Mouse (Mus musculus) CD4-positive, CD25-positive, alpha-beta regulatory T cell, adult 9 weeks (primary cell): ENCODE measurements around the gene Dtx4. TPM values are rescaled to one million over a fixed set of nuclear protein-coding genes. Genes with fewer than 3 reads are reported as not detected.

Experiments used
- polyA plus RNA-seq: library from polyadenylated mRNA; unstranded; fragments of 100-300 nt; shearing (Covaris generic); gene quantifications from one replicate; pipeline ENCODE4 v1.2.1, GENCODE M21; 2017

Dtx4 gene
- 6.2 TPM for polyA plus RNA-seq

DNA sequence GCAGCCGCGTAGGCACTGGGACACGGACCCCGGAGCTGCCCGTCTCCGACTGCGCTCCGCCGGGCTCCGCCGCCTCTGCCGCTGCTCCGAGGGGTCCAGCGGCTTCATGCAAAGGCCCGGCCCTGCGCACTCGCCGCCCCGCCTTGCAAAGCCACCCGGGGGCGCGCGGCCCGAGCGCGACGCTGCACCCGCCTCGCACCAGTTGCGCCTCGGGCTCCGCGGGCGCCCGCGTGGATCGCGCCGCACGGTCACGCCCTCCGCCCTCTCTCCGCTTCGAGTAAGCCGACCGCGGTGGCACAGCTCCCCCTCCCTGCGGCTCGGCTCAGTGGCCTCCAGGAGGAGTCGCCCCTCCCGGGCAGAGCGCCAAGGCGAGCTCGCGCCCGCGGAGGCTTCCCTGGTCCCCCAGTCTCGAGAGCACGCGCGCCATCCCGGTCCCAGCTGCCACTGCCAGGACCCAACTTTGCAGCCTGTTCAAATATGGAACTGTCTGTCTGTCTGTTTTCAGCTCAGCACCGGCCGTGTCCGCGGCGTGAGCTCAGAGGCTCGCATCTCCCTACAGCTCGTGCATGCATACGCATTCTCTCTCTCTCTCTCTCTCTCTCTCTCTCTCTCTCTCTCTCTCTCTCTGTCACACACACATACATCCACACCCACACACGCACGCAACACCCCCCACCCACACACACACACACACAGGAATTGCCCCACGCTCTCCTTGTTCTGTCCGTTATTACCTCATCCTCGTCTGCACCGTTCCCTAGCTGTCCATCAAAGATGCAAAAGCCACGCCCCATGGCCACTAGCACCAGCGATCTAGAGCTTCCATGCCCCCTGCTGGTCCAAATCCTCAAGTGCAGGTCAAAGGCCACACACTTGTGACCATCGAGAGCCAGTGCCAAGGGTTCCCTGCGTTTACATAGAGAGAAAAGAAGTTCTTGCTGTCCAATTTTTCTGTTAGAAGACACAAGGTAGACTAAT lies at the start of gene Dtx4:
Gene Dtx4 (minus strand): TSS at position 85 of the 978 bp plus-strand sequence.

DNA sequence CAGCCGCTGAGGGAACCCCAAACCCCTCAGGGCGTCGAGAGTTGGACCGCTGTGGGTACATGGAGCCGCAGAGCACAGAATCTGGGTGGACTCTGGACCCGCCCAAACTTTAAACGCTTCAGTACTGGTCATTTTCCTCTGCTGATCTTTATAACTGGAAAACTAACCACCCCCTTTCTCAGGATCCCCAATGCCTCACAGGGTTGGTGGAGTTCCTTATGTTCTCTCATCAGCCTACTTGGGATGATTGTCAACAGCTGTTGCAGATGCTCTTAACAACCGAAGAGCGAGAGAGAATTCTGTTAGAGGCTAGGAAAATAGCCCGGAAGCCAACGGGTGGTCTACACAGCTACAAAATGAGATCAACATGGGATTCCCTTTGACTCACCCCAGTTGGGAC lies 44.2 kb upstream of the Dtx4 start, which contains the start of gene Fam111a:
Gene Fam111a (plus strand): TSS at position 301 of the 400 bp plus-strand sequence.

DNA sequence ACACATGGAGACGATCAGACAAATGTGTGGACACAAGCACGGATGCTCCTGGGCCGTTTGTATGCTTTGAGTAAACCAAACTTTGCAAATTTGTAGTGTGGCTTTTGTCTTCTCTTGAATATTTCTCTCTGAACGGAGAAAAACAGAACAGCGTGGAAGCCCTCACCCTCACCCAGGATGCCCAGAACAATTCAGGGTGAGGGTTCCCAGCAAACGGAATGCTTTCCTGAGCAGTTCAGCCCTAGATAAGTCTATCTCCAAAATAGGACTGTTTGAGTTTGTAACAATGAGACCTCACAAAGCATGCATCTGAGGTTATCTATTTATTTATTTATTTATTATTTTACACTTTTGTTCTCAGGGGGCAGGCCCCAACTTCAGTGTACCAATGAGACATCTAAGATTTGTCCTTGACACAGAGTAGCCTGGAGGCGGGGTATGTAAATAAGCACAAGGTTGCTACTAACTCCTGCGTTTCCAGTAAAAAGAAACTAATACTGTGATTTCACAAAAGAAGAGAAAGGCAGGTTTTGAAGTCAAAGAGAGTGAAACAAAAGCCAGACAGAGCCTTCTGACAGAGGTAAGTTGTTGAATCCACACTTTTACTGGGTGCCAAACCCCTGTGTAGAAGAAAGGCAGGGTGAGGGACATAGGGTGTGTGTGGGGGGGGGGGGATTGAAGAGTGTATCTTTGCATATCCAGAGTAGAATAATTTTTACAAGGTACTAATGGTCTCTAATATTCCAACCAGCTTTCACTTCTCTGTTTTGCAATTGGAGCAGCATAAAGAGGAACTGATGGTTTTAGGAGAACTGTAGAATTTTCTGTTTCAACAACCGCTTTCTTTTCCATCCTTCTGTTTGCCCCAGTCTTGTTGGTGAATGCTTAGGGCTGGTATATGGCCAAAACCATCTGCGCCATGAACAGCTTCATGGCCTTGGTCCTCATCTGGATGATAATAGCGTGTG lies 40.7 kb downstream of the Dtx4 start, which contains the start of gene Mpeg1:
Gene Mpeg1 (plus strand): TSS at position 498 of the 968 bp plus-strand sequence.

GRCm38 (mm10) chr19:12427605-12428004 lies 73.6 kb downstream of the Dtx4 start, which contains the start of gene Pfpl:
Gene Pfpl (plus strand): TSS chr19:12427905.

DNA sequence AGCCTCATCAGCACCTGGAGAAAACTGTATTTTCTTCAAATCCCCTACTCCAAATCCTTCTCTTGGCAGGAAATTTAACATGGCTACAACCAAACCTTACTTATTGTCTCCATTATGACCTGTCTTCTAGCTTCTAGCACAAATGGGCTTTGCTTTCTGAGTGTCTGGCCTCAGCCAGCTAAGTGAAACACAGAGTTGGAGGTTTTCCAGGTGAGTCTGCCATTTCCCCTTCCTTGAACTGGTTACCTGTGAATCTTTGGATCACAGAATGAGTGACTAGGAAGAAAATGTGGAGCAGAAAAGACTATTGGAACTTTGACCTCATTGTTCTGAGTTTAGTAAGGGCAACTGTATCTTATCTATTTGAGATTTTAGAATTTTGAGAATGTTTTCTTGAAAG lies 83.9 kb downstream of the Dtx4 start, which contains the start of gene Olfr1441:
Gene Olfr1441 (plus strand): TSS at position 73 of the 400 bp plus-strand sequence.

Other genes with a start within 250 kb of the Dtx4 start
- not detected for gene Olfr235, start 240.4 kb downstream of the Dtx4 start, polyA plus RNA-seq
- gene Olfr1434, start 221.6 kb downstream of the Dtx4 start, polyA plus RNA-seq, result not detected
- not detected for gene Olfr1436, start 202.3 kb downstream of the Dtx4 start, polyA plus RNA-seq
- not detected for gene Olfr1437, start 176.4 kb downstream of the Dtx4 start, polyA plus RNA-seq
- gene Olfr1438-ps1, start 165.5 kb downstream of the Dtx4 start, polyA plus RNA-seq, result not detected
- not detected for gene Olfr1440, start 114.2 kb downstream of the Dtx4 start, polyA plus RNA-seq
- gene Olfr1441, start 84.0 kb downstream of the Dtx4 start, polyA plus RNA-seq, result not detected
- gene Pfpl, start 73.5 kb downstream of the Dtx4 start, polyA plus RNA-seq, result not detected
- 0.53 TPM for gene Mpeg1, start 40.7 kb downstream of the Dtx4 start, polyA plus RNA-seq
- gene Fam111a, start 44.3 kb upstream of the Dtx4 start, polyA plus RNA-seq, result 47.0 TPM
- not detected for gene Gm4952, start 98.5 kb upstream of the Dtx4 start, polyA plus RNA-seq
- not detected for gene Glyat, start 131.9 kb upstream of the Dtx4 start, polyA plus RNA-seq
- gene Olfr1442, start 169.0 kb upstream of the Dtx4 start, polyA plus RNA-seq, result not detected
- not detected for gene Olfr1443, start 176.7 kb upstream of the Dtx4 start, polyA plus RNA-seq
- gene Keg1, start 194.3 kb upstream of the Dtx4 start, polyA plus RNA-seq, result not detected